Mouse (Mus musculus) CH12.LX (cell line): ENCODE data around the gene Ccnd1. TPM values are rescaled to one million over a fixed set of nuclear protein-coding genes. Genes with fewer than 3 reads are reported as not detected.
A peak's percentile ranks its signal among the peaks of the same experiment; 100 is the strongest.

Experiments
- DNase-seq: peaks from one replicate; pipeline ENCODE4 v3.0.0-alpha.2; 2013; ENCODE audit errors: extremely low read depth
- H3K27ac ChIP-seq: 2 replicates; pipeline ENCODE4 v1.5.1; 2012; ENCODE audit warnings: low read depth, mild to moderate bottlenecking, control low read depth, moderate library complexity; ENCODE audit not compliant: insufficient read depth
- H3K27me3 ChIP-seq: replicated peaks from 2 replicates; pipeline ENCODE3; 2012; ENCODE audit warnings: inconsistent platforms
- H3K36me3 ChIP-seq, 2 experiments: replicated peaks in 1 of 2; 2 replicates each; pipeline versions ENCODE3 to v1.6.1; 2012; ENCODE audit warnings: inconsistent platforms in 1 of 2, low read length in 1 of 2, mild to moderate bottlenecking in 1 of 2, mixed read lengths in 1 of 2, moderate library complexity in 1 of 2; ENCODE audit not compliant: control insufficient read depth in 1 of 2, insufficient read depth in 1 of 2
- H3K4me1 ChIP-seq, 2 experiments: 2 replicates each; pipeline ENCODE4 v1.6.1; 2012; ENCODE audit warnings: inconsistent platforms in 1 of 2, moderate library complexity in 1 of 2; ENCODE audit not compliant: insufficient read depth in 2 of 2, control insufficient read depth in 1 of 2
- H3K4me2 ChIP-seq: 2 replicates; pipeline ENCODE4 v1.6.1; 2012; ENCODE audit warnings: low read depth, mild to moderate bottlenecking, control low read depth; ENCODE audit not compliant: poor library complexity, insufficient read depth, severe bottlenecking
- H3K4me3 ChIP-seq, 3 experiments: fragments of 150-350 bp in 1 of 3; sonication (generic) in 1 of 3; replicated peaks in 1 of 3; 2 replicates each; pipeline versions ENCODE3 to v1.5.1; 2011 to 2012; ENCODE audit warnings: low read depth in 2 of 3, low read length in 2 of 3, mild to moderate bottlenecking in 2 of 3, moderate library complexity in 2 of 3, control low read depth in 1 of 3, improper control_type of control experiment in 1 of 3, inconsistent platforms in 1 of 3, mixed read lengths in 1 of 3; ENCODE audit not compliant: poor library complexity in 1 of 3
- H3K79me2 ChIP-seq: replicated peaks from 2 replicates; pipeline ENCODE4 v1.6.1; 2012; ENCODE audit warnings: mild to moderate bottlenecking, moderate library complexity; ENCODE audit not compliant: control insufficient read depth, poor library complexity, insufficient read depth, severe bottlenecking; ENCODE audit errors: extremely low read depth
- H3K9ac ChIP-seq: 2 replicates; pipeline ENCODE4 v1.6.1; 2012; ENCODE audit warnings: low read depth, mild to moderate bottlenecking, control low read depth, moderate library complexity; ENCODE audit not compliant: insufficient read depth
- H3K9me3 ChIP-seq: replicated peaks from 2 replicates; pipeline ENCODE3; 2012; ENCODE audit warnings: low read length, inconsistent platforms, mixed read lengths
- CHD1 ChIP-seq: IDR thresholded peaks from 2 replicates; pipeline ENCODE4 v1.6.1; 2012; ENCODE audit warnings: low read depth, low read length, improper control_type of control experiment, inconsistent platforms
- CTCF ChIP-seq, 2 experiments: IDR thresholded peaks in 1 of 2; conservative IDR thresholded peaks in 1 of 2; 2 replicates each; pipeline ENCODE4 v1.5.1; 2011 to 2012; ENCODE audit warnings: low read depth in 2 of 2, low read length in 2 of 2, improper control_type of control experiment in 1 of 2, inconsistent platforms in 1 of 2, mild to moderate bottlenecking in 1 of 2, moderate library complexity in 1 of 2
- ELF1 ChIP-seq: IDR thresholded peaks from 2 replicates; pipeline ENCODE4 v1.6.1; 2014; ENCODE audit warnings: low read depth, mild to moderate bottlenecking, inconsistent platforms, low read length, improper control_type of control experiment
- EP300 ChIP-seq: IDR thresholded peaks from 2 replicates; pipeline ENCODE4 v1.6.1; 2011; ENCODE audit warnings: low read length, improper control_type of control experiment
- GABPA ChIP-seq: IDR thresholded peaks from 2 replicates; pipeline ENCODE4 v1.6.1; 2012; ENCODE audit warnings: low read depth, low read length, improper control_type of control experiment, inconsistent platforms; ENCODE audit not compliant: insufficient replicate concordance
- HCFC1 ChIP-seq: IDR thresholded peaks from 2 replicates; pipeline ENCODE4 v1.6.1; 2012; ENCODE audit warnings: low read depth, mild to moderate bottlenecking, inconsistent platforms, low read length, improper control_type of control experiment
- JUN ChIP-seq: IDR thresholded peaks from 2 replicates; pipeline ENCODE4 v1.6.1; 2011; ENCODE audit warnings: low read depth, mild to moderate bottlenecking, low read length, improper control_type of control experiment, moderate library complexity; ENCODE audit not compliant: insufficient read depth
- JUND ChIP-seq: conservative IDR thresholded peaks from 2 replicates; pipeline ENCODE4 v1.6.1; 2011; ENCODE audit warnings: low read depth, low read length, improper control_type of control experiment
- MAX ChIP-seq: IDR thresholded peaks from 2 replicates; pipeline ENCODE4 v1.6.1; 2011; ENCODE audit warnings: low read length, improper control_type of control experiment
- MEF2A ChIP-seq: IDR thresholded peaks from 2 replicates; pipeline ENCODE4 v1.6.1; 2014; ENCODE audit warnings: low read depth, mild to moderate bottlenecking, inconsistent platforms, low read length, improper control_type of control experiment, borderline replicate concordance
- PAX5 ChIP-seq: IDR thresholded peaks from 2 replicates; pipeline ENCODE4 v1.6.1; 2012; ENCODE audit warnings: low read length, inconsistent platforms, mixed read lengths
- POLR2AphosphoS2 ChIP-seq: IDR thresholded peaks from 2 replicates; pipeline ENCODE4 v1.6.1; 2011; ENCODE audit warnings: low read depth, low read length, improper control_type of control experiment
- RAD21 ChIP-seq: IDR thresholded peaks from 2 replicates; pipeline ENCODE4 v1.6.1; 2011; ENCODE audit warnings: low read depth, mild to moderate bottlenecking, low read length, improper control_type of control experiment, moderate library complexity
- SIN3A ChIP-seq: IDR thresholded peaks from 2 replicates; pipeline ENCODE4 v1.6.1; 2012; ENCODE audit warnings: low read length, improper control_type of control experiment, inconsistent platforms
- TCF12 ChIP-seq: IDR thresholded peaks from 2 replicates; pipeline ENCODE4 v1.6.1; 2014; ENCODE audit warnings: low read depth, mild to moderate bottlenecking, inconsistent platforms, low read length, improper control_type of control experiment
- USF2 ChIP-seq: conservative IDR thresholded peaks from 2 replicates; pipeline ENCODE4 v1.6.1; 2011; ENCODE audit warnings: low read depth, low read length, improper control_type of control experiment
- ZC3H11A ChIP-seq: IDR thresholded peaks from 2 replicates; pipeline ENCODE4 v1.6.1; 2012; ENCODE audit warnings: low read depth, mild to moderate bottlenecking, inconsistent platforms, low read length, improper control_type of control experiment
- ZNF384 ChIP-seq: IDR thresholded peaks from 2 replicates; pipeline ENCODE4 v1.6.1; 2012; ENCODE audit warnings: low read depth, low read length, improper control_type of control experiment, inconsistent platforms
- dilution Hi-C: fragments of 300-500 bp; cut with MboI; formaldehyde crosslinking; loops from 2 replicates; pipeline ENCODE4 v1.14.3; 2020; ENCODE audit warnings: low sequenced_read_pairs; ENCODE audit not compliant: extremely low pct_unique_long_range_greater_than_20kb, extremely low pct_ligation_motif_present
- in situ Hi-C: fragments of 300-500 bp; cut with MboI; formaldehyde crosslinking; loops from 3 replicates; pipeline ENCODE4 v1.14.3; 2019; ENCODE audit warnings: low sequenced_read_pairs, low pct_ligation_motif_present, low pct_unique_long_range_greater_than_20kb, mixed read lengths
- polyA plus RNA-seq: library from polyadenylated mRNA; unstranded; fragments of >175 nt; gene quantifications from 2 replicates; pipeline ENCODE4 v1.2.1, GENCODE M21; 2012; ENCODE audit warnings: low read depth; ENCODE audit not compliant: insufficient read length
- total RNA-seq, 2 experiments: library from RNA; depleted of rRNA; stranded (reverse); fragments of 300-350 nt in 1 of 2; fragments of >200 nt in 1 of 2; gene quantifications; 2 replicates each; pipeline ENCODE4 v1.2.3; 2012 to 2014

Ccnd1 gene
- total and polyA plus RNA-seq, 3 experiments = 0.16 to 0.34 TPM; not detected in 1

DNA sequence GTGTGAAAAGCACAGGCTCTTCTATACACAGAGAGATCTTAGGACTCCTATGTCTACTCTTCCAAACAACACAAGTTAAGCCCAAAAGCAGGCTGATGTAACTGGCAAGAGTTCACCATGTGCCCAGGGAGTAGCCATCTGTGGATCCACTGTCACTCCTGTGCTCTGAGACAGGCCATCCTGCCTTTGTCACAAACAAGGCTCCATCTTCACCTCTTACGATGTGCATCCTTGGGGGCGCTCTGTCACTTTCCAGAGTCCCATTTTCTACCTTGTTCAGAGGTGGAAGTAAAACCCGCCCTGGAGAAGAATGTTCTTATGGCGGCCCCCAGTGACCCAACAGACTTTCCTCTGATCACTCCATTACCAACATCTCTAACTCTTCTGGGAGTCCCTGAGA lies 45.0 kb downstream of the Ccnd1 start:
- Histone ChIP-seq H3K27ac (no peak overlapping the region), H3K36me3 (no peaks in the 10 kb centered on the region), H3K9me3 (no peaks in the 10 kb centered on the region), H3K27me3 (peaks cover 86% of the 10 kb centered on the region), H3K4me1 (0 out of 4 replicates have a peak, but pooled peaks cover 2 to 5% of the 10 kb centered on the region in 2 experiments), H3K4me3 (no peak overlapping the region), H3K79me2 (no peaks in the 10 kb centered on the region), H3K4me2 (peak overlapping the region; percentile 49), H3K9ac (no peak overlapping the region)
- TF ChIP-seq PAX5 (no peak), MEF2A (no peak), EP300 (no peak), POLR2AphosphoS2 (no peak), HCFC1 (no peak), USF2 (no peak), TCF12 (no peak), RAD21 (no peak), SIN3A (no peak), MAX (no peak), CTCF (conservative IDR thresholded peaks at IDR 0.05 in 1 of 2, IDR thresholded peaks at IDR 0.05 in 1 of 2; ENCODE audit: low read depth in 2 of 2, low read length in 2 of 2) (no peak), JUN (no peak), ZC3H11A (no peak), ELF1 (no peak), CHD1 (no peak), ZNF384 (no peak)
- DNase-seq = no peak
- dilution Hi-C loops (no loop called here), in situ Hi-C loops (loop anchor here (5.0 to 10.0 kb wide), 3 partner anchors 50 to 310 kb away; partner anchors contain the start of genes Fadd and Fgf4)

DNA sequence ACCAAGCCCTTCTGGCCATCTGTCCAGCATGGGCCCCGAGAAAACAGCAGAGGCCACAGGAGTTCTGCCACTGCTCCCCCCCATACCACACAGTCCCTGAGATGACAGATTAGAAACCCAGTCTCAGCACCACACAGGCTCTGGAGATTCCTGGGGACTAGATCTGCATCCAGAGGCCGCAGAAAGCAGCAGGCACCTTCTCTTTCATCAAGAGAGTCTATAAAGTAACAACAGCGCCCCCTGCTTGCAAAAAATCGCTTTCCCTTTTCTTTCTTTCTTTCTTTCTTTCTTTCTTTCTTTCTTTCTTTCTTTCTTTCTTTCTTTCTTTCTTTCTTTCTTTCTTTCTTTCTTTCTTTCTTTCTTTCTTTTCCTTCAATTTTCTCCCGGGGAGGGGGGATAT lies 45.5 kb downstream of the Ccnd1 start:
- Histone ChIP-seq H3K9me3 (no peaks in the 10 kb centered on the region), H3K79me2 (no peaks in the 10 kb centered on the region), H3K4me3 (no peak overlapping the region), H3K4me1 (0 out of 4 replicates have a peak, but pooled peaks cover 2 to 5% of the 10 kb centered on the region in 2 experiments), H3K9ac (no peak overlapping the region), H3K36me3 (no peaks in the 10 kb centered on the region), H3K27me3 (peaks cover 86% of the 10 kb centered on the region), H3K27ac (no peak overlapping the region), H3K4me2 (peak overlapping the region; percentile 49)
- in situ Hi-C loops (loop anchor here (10.0 kb wide), 2 partner anchors 49 to 309 kb away; partner anchors contain the start of genes Fadd and Fgf4), dilution Hi-C loops (no loop called here)
- no peak for DNase-seq
- TF ChIP-seq CTCF (conservative IDR thresholded peaks at IDR 0.05 in 1 of 2, IDR thresholded peaks at IDR 0.05 in 1 of 2; ENCODE audit: low read depth in 2 of 2, low read length in 2 of 2) (peak; percentile 9 to 59; a peak in 2 of 4 replicates), PAX5 (no peak), GABPA (no peak), RAD21 (peak; percentile 33), JUND (no peak)
